Mouse (Mus musculus) intestine, embryonic 15.5 days (tissue): ENCODE results near the gene Mslnl. TPM values are rescaled to one million over a fixed set of nuclear protein-coding genes. Genes with fewer than 3 reads are reported as not detected.

Experiments used
- ATAC-seq: fragments of 200-750 bp; cut with Nextera tagmentation; 2 replicates; pipeline ENCODE4 v1.8.0; 2017; ENCODE audit warnings: moderate TSS enrichment, moderate library complexity
- H3K27ac ChIP-seq: fragments of 300-500 bp; sonication (generic); 2 replicates; pipeline ENCODE4 v1.5.1; 2015; ENCODE audit warnings: mild to moderate bottlenecking, inconsistent platforms
- H3K27me3 ChIP-seq: fragments of 300-500 bp; sonication (generic); replicated peaks from 2 replicates; pipeline ENCODE4 v1.6.1; 2015; ENCODE audit warnings: inconsistent platforms
- H3K36me3 ChIP-seq: fragments of 300-500 bp; sonication (generic); 2 replicates; pipeline ENCODE4 v1.6.1; 2015; ENCODE audit warnings: inconsistent platforms
- H3K4me1 ChIP-seq: fragments of 300-500 bp; sonication (generic); replicated peaks from 2 replicates; pipeline ENCODE4 v1.6.1; 2015; ENCODE audit warnings: inconsistent platforms
- H3K4me2 ChIP-seq: fragments of 300-500 bp; sonication (generic); replicated peaks from 2 replicates; pipeline ENCODE4 v1.6.1; 2015; ENCODE audit warnings: mild to moderate bottlenecking, inconsistent platforms
- H3K4me3 ChIP-seq: fragments of 300-500 bp; sonication (generic); replicated peaks from 2 replicates; pipeline ENCODE4 v1.5.1; 2015; ENCODE audit warnings: inconsistent platforms
- H3K9ac ChIP-seq: fragments of 300-500 bp; sonication (generic); 2 replicates; pipeline ENCODE4 v1.6.1; 2015; ENCODE audit warnings: inconsistent platforms
- H3K9me3 ChIP-seq: fragments of 300-500 bp; sonication (generic); 2 replicates; pipeline ENCODE4 v1.6.1; 2016; ENCODE audit warnings: inconsistent platforms
- whole genome bisulfite sequencing: fragments of 180-500 bp; shearing (Covaris S2); methylation state at CpG from one replicate; pipeline ENCODE4 v1.1.7; 2015; 5-methylcytosine and 5-hydroxymethylcytosine counted together
- polyA plus RNA-seq: library from polyadenylated mRNA; unstranded; fragments of >200 nt; fragmentation: Nextera tagmentation; extraction: Ambion mirVana; gene quantifications from 2 replicates; pipeline ENCODE4 v1.2.1, GENCODE M21; 2015

The Mslnl gene
- polyA plus RNA-seq: 0.06 TPM in 1 of 2 replicates, not detected in the other

- Histone ChIP-seq H3K27ac (no peak within 1 kb of the TSS), H3K4me1 (no peaks in the 10 kb centered on the region), H3K4me2 (no peak within 1 kb of the TSS), H3K4me3 (no peak within 1 kb of the TSS), H3K27me3 (no peaks in the 10 kb centered on the region), H3K9me3 (no peaks in the 10 kb centered on the region), H3K36me3 (0 out of 2 replicates have a peak, but pooled peaks cover 4% of the 10 kb centered on the region), H3K9ac (no peak within 1 kb of the TSS)
- no peak for ATAC-seq
- WGBS: 82% methylated on average over 3 of the region's 3 CpGs
These were observed at the start of gene Mslnl for GRCm38 (mm10) chr17:25735745-25736144. Gene Mslnl, plus strand, starts transcription at chr17:25736042.

GRCm38 (mm10) chr17:25686323-25686722, 49.5 kb upstream of the Mslnl start:
- Histone ChIP-seq H3K27me3 (0 out of 2 replicates have a peak, but pooled peaks cover 3% of the 10 kb centered on the region), H3K4me1 (no peaks in the 10 kb centered on the region), H3K9me3 (no peaks in the 10 kb centered on the region), H3K27ac (no peak overlapping the region), H3K9ac (no peak overlapping the region), H3K36me3 (no peaks in the 10 kb centered on the region), H3K4me3 (no peak overlapping the region), H3K4me2 (no peak overlapping the region)
- WGBS: 45% methylated on average over 7 of the region's 7 CpGs
- no peak for ATAC-seq

GRCm38 (mm10) chr17:25688922-25689321, 46.9 kb upstream of the Mslnl start:
- 84% methylated on average over 4 of the region's 4 CpGs for WGBS
- no peaks in the 10 kb centered on the region for H3K4me1 ChIP-seq

GRCm38 (mm10) chr17:25696263-25696662, 39.6 kb upstream of the Mslnl start:
- no peak overlapping the region for H3K4me2 ChIP-seq
- H3K4me3 ChIP-seq: no peak overlapping the region
- no peaks in the 10 kb centered on the region for H3K9me3 ChIP-seq
- ATAC-seq: no peak
- WGBS: 38% methylated on average over 1 of the region's 1 CpGs
- H3K27me3 ChIP-seq: no peaks in the 10 kb centered on the region
- H3K4me1 ChIP-seq: no peaks in the 10 kb centered on the region
- no peaks in the 10 kb centered on the region for H3K36me3 ChIP-seq
- no peak overlapping the region for H3K27ac ChIP-seq
- H3K9ac ChIP-seq: no peak overlapping the region

More at GRCm38 (mm10) chr17:25688922-25689321, 46.9 kb upstream of the Mslnl start:
- H3K36me3 ChIP-seq: no peaks in the 10 kb centered on the region
- 0 out of 2 replicates have a peak, but pooled peaks cover 3% of the 10 kb centered on the region for H3K27me3 ChIP-seq
- no peak for ATAC-seq
- no peak overlapping the region for H3K4me3 ChIP-seq
- H3K9ac ChIP-seq: no peak overlapping the region
- no peak overlapping the region for H3K27ac ChIP-seq
- H3K9me3 ChIP-seq: no peaks in the 10 kb centered on the region
- no peak overlapping the region for H3K4me2 ChIP-seq

GRCm38 (mm10) chr17:25698446-25698845, 37.4 kb upstream of the Mslnl start:
- Histone ChIP-seq H3K27ac (no peak overlapping the region), H3K9ac (no peak overlapping the region), H3K4me3 (no peak overlapping the region), H3K27me3 (no peaks in the 10 kb centered on the region), H3K4me1 (no peaks in the 10 kb centered on the region), H3K9me3 (no peaks in the 10 kb centered on the region), H3K36me3 (no peaks in the 10 kb centered on the region), H3K4me2 (no peak overlapping the region)
- ATAC-seq: peak; percentile 53; the same call in 1 of the 2 replicates
- 9% methylated on average over 7 of the region's 7 CpGs for WGBS

- ATAC-seq: no peak
- H3K27me3 ChIP-seq: no peaks in the 10 kb centered on the region
- H3K4me1 ChIP-seq: no peaks in the 10 kb centered on the region
- H3K4me2 ChIP-seq: no peak overlapping the region
- no peaks in the 10 kb centered on the region for H3K9me3 ChIP-seq
- no peaks in the 10 kb centered on the region for H3K36me3 ChIP-seq
- H3K4me3 ChIP-seq: no peak overlapping the region
- no peak overlapping the region for H3K27ac ChIP-seq
- WGBS: 58% methylated on average over 9 of the region's 9 CpGs
- H3K9ac ChIP-seq: no peak overlapping the region
These were observed 34.9 kb upstream of the Mslnl start for GRCm38 (mm10) chr17:25700863-25701496.

- Histone ChIP-seq H3K9ac (no peak overlapping the region), H3K4me1 (no peaks in the 10 kb centered on the region), H3K27me3 (0 out of 2 replicates have a peak, but pooled peaks cover 2% of the 10 kb centered on the region), H3K36me3 (no peaks in the 10 kb centered on the region), H3K27ac (no peak overlapping the region), H3K4me3 (no peak overlapping the region), H3K9me3 (no peaks in the 10 kb centered on the region), H3K4me2 (no peak overlapping the region)
- no peak for ATAC-seq
- WGBS: 87% methylated on average over 2 of the region's 2 CpGs
These were observed 25.8 kb upstream of the Mslnl start for GRCm38 (mm10) chr17:25709994-25710393.

GRCm38 (mm10) chr17:25711136-25711535, 24.7 kb upstream of the Mslnl start:
- no peak for ATAC-seq
- no peak overlapping the region for H3K4me2 ChIP-seq
- H3K9ac ChIP-seq: no peak overlapping the region
- WGBS: 78% methylated on average over 4 of the region's 4 CpGs
- H3K9me3 ChIP-seq: no peaks in the 10 kb centered on the region
- H3K27me3 ChIP-seq: peaks cover 7% of the 10 kb centered on the region; the same call in 1 of the 2 replicates
- no peak overlapping the region for H3K27ac ChIP-seq
- no peaks in the 10 kb centered on the region for H3K36me3 ChIP-seq
- no peak overlapping the region for H3K4me3 ChIP-seq
- H3K4me1 ChIP-seq: no peaks in the 10 kb centered on the region

- H3K27ac ChIP-seq: no peak overlapping the region
- no peak for ATAC-seq
- no peak overlapping the region for H3K9ac ChIP-seq
- H3K36me3 ChIP-seq: peaks cover 5% of the 10 kb centered on the region; the same call in 1 of the 2 replicates
- H3K4me3 ChIP-seq: no peak overlapping the region
- peaks cover 30% of the 10 kb centered on the region for H3K27me3 ChIP-seq
- no peaks in the 10 kb centered on the region for H3K9me3 ChIP-seq
- WGBS: 52% methylated on average over 3 of the region's 3 CpGs
- H3K4me1 ChIP-seq: peaks cover 12% of the 10 kb centered on the region
- H3K4me2 ChIP-seq: no peak overlapping the region
These were observed 20.2 kb upstream of the Mslnl start for GRCm38 (mm10) chr17:25715627-25716026.

- H3K9ac ChIP-seq: no peak overlapping the region
These were observed 19.7 kb upstream of the Mslnl start for GRCm38 (mm10) chr17:25716130-25716529.

GRCm38 (mm10) chr17:25716711-25717637, 18.9 kb upstream of the Mslnl start, which contains the start of gene Gng13:
Gene Gng13, plus strand, starts transcription at chr17:25717171.
- Histone ChIP-seq H3K4me3 (peak within 1 kb of the TSS; percentile 41), H3K9me3 (no peaks in the 10 kb centered on the region), H3K4me1 (peaks cover 12% of the 10 kb centered on the region), H3K4me2 (peak within 1 kb of the TSS; percentile 93), H3K27me3 (peaks cover 30% of the 10 kb centered on the region), H3K9ac (peak within 1 kb of the TSS; percentile 44; the same call in 1 of the 2 replicates), H3K36me3 (peaks cover 7% of the 10 kb centered on the region; the same call in 1 of the 2 replicates), H3K27ac (no peak within 1 kb of the TSS)
- under 1% methylated on average over 45 of the region's 45 CpGs for WGBS
- peak; percentile 74 for ATAC-seq

More at GRCm38 (mm10) chr17:25716130-25716529, 19.7 kb upstream of the Mslnl start:
- Histone ChIP-seq H3K36me3 (peaks cover 7% of the 10 kb centered on the region; the same call in 1 of the 2 replicates), H3K4me2 (0 out of 2 replicates have a peak overlapping the region, but pooled peaks have one; percentile 93), H3K27me3 (peaks cover 30% of the 10 kb centered on the region), H3K4me1 (peaks cover 12% of the 10 kb centered on the region), H3K9me3 (no peaks in the 10 kb centered on the region), H3K27ac (no peak overlapping the region), H3K4me3 (no peak overlapping the region)
- ATAC-seq: no peak
- 5% methylated on average over 6 of the region's 6 CpGs for WGBS

- Histone ChIP-seq H3K27ac (no peak overlapping the region), H3K9ac (peak overlapping the region; percentile 44; the same call in 1 of the 2 replicates), H3K27me3 (peaks cover 30% of the 10 kb centered on the region), H3K4me3 (peak overlapping the region; percentile 41), H3K4me1 (peaks cover 12% of the 10 kb centered on the region), H3K9me3 (no peaks in the 10 kb centered on the region), H3K4me2 (peak overlapping the region; percentile 93), H3K36me3 (peaks cover 9% of the 10 kb centered on the region; the same call in 1 of the 2 replicates)
- 0 out of 2 replicates have a peak, but pooled peaks have one; percentile 5 for ATAC-seq
- 14% methylated on average over 6 of the region's 6 CpGs for WGBS
These were observed 18.2 kb upstream of the Mslnl start for GRCm38 (mm10) chr17:25717691-25718090.
